Mouse (Mus musculus): Measurements from ENCODE around the gene Gm867. TPM values are rescaled to one million over a fixed set of nuclear protein-coding genes. Genes with fewer than 3 reads are reported as not detected.

The Gm867 gene
- polyA plus RNA-seq, 2 experiments from 2014 or later, result not detected

DNA sequence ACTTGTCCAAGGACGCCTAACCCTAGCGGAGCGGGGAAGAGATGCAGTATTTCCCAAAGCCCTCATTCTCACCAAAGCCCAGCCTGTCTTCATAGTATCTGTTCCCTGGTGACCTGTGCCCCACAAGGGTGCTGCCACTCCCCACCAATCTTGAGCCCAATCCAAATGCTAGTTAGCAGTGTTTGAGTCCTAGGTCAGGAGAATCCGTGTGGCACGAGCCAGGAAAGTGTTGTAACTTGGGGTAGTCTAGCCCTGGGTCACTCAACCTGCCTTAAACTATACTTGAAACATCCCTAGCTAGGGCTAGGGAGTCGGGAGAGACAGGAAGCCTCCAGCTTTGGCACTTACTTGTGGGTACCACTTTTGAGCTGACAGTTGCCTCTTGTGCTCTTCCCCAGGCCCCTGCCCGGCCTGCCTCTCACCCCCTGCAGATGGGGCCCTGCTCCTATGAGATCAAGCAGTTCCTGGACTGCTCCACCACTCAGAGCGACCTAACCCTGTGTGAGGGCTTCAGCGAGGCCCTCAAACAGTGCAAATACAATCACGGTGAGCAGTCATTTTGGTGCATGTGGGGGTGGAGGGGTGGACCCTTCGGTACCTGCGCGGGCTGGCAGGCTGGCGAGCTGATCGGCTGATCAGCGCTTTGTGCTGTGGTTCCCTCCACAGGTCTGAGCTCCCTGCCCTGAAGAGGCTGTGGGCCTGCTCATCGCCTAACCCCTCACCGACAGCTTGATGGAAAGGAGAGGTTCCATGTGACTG is 3.4 kb downstream of the Gm867 start:
- no peak for ATAC-seq

DNA sequence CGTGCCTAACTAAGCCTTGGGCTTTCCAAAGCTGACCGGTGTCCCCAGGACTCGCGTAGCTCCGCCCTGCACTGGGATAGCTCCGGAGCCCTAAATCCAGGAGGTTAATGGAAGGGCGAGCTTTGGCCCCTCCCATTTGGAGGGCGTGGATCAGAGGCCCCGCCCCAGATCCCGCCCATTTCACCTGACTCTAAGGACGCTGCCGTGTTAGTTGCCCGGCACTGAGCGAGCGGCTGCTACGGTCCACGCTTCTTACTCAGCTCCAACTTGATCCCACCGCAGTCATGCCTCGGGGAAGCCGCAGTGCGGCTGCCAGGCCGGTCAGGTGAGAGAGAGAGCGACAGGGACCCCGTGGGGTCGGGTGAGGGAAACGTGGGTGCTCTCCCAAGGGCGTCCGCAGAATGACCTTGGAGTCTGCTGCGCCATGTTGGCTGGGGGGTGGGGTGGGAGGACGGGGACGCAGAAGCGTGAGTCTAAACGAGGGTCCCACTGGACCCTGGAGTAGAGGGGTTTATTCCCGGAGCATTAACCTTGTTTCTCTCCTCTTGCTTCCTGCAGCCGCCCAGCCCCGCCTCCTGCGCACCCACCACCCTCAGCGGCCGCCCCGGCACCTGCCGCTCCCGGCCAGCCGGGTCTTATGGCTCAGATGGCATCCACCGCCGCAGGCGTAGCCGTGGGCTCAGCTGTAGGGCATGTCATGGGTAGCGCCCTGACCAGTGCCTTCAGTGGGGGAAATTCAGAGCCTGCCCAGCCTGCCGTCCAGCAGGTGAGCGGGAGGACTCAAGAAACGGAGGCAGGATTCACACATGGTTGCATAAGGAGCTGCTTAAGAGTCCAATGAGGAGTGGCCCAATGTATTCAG is 4.6 kb downstream of the Gm867 start, which contains the start of gene Mmp11:
TSS of gene Mmp11 (minus strand) at position 817 of the 862 bp plus-strand sequence.
- ATAC-seq, result peak; percentile 70

DNA sequence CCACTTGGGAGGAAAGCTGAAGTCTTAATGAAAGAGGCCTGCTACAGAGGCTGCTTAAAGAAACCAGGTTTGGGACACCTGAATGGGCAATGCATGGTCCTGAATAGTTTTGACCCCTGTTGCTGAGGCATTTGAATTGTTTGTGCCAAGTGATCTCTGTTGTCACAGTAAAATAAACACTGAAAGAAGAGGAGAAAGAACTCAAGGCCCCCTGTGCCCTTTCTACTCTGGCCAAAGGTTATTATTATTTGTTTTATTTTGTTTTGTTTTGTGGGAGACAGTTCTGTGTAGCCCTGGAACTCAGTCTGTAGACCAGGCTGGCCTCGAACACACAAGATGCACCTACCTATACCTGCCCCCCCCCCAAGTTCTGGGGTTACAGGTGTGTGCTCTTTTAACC is 5.5 kb downstream of the Gm867 start:
- ATAC-seq, result no peak

DNA sequence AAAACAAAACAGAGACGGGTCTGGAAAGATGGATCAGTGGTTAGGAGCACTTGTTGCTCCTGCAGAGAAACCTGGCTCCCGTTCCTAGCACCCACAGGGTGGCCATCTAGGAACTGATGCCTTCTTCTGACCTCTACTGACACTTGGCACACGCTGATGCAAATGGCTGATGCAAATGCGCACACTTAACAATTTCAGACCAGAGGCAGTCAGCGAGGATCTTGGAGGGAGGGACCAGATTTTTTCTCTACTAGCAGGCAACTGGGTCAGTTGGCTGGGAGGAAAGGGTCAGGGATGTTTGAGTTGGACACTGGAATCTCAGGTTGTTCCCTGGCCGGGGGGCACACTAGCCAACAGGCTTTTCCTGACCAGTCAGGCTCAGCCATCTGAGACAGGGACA is 7.6 kb downstream of the Gm867 start, which contains the start of gene Chchd10:
TSS of gene Chchd10 (plus strand) at position 240 of the 400 bp plus-strand sequence.
- ATAC-seq, result no peak

DNA sequence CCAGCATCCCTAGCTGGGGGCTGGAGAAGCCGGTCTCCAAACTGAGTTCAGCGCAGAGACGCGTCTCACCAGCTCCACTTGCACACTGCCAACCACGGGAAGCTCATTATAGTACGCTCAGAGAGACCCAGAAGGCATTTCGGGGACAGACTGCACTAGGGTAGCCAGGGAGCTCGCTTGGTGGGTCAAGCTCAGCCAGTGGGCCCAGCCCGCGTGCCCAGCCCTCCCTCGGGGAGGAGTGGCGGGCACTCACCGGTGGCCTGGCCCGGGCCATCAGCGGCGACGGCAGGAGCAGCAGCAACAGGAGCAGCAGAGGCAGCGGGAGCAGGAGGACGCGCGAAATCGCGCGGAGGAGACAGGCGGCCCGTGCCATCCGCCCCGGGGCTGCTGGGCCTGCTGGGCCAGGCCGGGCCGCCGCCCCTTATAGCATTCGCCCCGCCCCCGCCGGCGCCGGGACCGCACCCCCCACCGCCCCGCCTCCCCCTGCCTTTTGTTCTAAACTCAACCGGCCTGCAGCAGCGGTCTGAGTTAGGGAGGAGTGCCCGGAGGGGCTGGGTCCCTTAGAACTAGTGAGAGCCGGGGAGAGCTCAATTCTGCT is 8.3 kb downstream of the Gm867 start:
- ATAC-seq, result peak; percentile 48

DNA sequence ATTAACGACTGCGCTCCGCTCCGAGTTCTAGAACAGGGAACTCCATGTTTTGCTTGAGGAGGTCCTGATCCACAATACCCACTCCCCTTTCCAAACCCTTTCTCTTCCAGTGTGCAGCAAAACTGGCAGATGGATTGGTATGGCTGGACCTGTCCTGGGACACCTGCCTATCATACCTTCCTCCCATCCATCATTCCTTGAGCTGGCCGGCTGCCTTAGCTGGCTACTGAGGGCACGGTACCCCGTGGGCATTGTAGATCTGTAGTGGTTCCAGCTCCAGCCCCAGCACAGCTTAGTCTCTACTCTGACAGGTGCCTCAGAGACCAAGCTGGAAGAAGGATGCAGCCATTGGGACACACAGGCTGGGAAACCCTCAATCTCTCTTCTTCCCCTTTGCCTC is 9.2 kb downstream of the Gm867 start:
- no peak for ATAC-seq

DNA sequence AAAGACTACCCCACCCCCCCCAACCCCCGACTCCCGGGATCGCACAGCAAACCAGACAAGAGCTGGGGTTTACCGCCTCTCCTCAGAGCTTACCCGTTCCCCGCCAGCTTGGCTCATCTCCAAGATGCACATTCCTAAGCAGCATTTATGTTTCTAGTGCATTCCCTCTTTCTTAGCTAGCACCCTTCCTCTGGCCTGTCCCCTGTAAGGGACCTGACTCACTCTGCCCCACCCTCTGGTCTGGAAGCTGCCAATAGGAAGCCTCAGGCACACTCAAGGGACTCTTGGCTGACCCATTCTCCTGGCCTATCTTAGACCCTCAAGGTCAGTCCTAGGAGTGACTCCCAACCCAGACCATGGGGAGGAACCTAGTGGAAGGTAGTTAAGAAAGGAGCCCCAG is 10.2 kb downstream of the Gm867 start:
- ATAC-seq, result no peak

DNA sequence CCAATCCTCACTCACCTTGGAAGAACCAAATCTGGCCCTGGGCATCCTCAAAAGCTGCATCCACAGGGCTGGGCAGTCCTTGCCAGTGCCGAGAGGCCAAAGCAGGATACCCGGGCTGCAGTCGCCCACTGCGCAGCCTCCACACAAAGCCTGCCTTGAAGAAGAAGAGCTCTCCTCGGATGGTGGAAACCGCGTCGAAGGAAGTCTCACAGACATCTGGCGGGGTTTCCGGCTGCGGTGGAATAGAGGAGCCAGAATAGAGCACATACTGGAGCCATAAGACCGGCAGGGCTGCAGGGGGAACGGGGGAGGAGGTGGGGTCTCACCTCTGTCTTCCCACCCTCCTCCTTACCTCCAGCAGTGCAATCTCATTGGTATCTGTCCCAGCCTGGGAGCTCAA is 14.1 kb downstream of the Gm867 start:
- peak; percentile 20 for ATAC-seq

DNA sequence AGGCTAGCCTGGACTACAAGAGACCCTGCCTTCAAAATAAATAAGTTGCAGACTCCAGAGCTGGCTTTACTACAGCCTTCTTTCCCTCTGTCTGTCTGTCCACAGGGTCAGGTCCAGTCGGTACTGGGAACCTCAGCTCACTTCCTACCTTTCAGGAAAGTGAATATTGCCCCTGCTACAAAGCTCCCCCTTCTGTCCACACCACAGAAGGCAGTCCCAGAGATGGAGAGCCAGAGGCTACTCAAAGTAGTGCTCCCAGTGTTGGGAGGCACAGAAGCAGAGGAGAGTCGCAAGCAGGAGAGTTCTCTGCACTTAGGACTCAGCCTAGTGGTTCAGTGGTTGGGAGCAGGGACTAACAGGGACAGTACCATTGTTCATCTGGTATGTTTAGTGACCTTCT is 16.1 kb downstream of the Gm867 start:
- no peak for ATAC-seq

DNA sequence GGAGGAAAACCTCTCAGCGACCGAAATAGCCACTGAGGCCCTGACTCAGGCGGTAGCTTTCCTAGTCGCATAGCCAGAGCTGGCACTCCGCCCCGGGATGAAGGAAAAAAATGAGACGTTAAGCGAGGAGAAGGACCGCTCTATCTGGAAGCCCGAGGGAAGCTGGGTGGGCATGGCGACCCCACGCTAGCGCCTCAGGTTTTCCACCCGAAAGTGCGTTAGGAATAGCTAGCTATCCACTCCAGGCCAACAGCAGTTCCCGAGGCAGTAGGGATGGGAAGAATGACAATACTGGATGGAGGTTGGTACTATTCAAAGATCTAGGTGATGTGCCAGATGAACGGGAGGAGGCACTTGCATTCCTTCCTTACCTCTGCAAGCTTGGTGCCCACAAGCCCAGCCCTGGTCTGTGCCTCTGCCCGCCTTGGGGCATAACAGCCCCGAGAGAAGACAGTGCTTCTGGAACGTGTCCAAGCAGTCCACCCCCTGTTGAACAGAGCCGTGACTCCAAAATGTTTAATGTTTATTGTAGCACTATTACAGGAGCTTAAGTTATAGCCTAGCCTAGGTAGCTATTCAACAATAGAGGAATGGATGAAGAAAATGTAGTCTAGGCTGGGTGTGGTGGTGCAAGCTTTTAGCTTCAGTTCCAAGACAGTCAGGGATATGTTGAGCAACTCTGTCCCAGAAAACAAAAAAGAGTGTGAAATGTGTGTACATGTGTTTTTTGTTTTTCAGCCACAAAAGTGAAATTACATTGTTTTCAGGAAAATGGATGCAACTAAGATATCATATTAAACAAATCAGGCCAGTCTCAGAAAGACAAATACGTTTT is 18.5 kb downstream of the Gm867 start:
- no peak for ATAC-seq

DNA sequence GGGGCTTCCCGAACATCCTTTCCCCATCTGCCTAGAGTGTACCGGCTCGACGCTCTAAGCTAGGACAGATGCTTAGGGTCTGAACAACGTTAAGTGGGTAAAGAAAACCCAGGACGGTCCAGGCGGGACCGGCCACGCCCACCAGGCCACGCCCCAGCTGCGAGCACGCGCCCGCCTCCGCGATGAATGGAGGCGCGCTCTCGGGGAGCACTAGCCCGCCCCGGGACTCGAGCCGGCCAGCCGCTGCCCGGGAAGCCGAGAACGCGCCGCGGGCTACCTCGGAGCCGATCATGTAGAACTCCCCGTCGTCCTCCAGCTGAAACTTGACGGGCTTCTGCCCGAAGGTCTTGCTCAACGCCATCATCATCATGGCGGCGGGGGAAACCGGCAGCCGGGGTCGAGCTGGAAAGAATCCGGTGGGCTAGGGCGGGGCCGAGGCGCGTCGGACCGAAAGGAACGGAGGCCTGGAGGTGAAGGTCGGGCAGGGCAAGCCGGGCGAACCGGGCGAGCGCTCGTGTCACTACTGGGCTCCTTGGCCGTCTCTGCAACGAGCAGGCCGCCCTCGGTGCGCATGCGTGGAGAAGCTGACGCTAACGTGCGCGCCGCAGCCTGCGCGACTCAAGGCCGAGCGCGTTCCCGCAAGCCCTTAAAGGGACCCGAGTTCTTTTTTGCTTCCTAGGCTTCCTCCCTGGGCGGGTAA is 19.3 kb downstream of the Gm867 start, which contains the start of gene Smarcb1:
TSS of gene Smarcb1 (minus strand) at position 592 of the 700 bp plus-strand sequence.
- peak; percentile 86 for ATAC-seq

DNA sequence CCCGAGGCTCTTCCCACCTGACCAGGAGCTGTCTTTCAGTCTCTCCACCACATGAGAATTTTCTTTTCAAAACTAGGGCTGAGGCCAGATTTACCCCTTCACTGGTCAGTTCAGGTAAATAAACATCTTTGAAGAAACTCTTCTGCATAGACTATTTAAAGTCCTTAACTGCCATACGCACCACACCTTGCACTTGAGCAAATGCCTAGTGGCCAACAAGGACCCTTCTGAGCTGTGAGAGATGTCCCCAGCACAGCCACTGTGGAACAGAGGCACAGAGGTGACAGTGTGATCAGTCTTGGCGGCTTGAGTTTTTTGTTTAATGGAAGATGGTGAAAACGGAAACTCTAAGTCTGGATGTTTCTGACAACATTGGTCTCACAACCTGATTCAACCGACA is 21.4 kb downstream of the Gm867 start:
- ATAC-seq, result no peak

DNA sequence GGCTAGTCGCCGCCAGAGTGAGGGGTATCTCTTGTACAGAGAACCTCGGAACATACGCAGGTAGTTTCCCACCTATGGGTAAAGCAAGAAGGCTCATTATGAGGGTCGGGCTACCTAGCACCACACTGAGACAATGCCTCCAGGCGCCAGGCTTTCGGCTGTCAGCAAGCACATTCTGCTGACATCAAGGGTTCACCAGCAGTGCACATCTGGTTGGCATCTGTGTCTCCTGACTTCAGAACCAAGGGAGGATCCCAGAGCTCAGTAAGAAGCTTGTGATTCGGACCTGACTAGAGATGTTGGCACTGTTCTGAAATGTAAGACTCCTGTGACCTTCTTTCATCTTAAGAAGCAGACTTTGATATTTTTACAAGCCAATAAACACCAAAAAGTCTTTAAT is 23.6 kb downstream of the Gm867 start:
- ATAC-seq, result no peak

DNA sequence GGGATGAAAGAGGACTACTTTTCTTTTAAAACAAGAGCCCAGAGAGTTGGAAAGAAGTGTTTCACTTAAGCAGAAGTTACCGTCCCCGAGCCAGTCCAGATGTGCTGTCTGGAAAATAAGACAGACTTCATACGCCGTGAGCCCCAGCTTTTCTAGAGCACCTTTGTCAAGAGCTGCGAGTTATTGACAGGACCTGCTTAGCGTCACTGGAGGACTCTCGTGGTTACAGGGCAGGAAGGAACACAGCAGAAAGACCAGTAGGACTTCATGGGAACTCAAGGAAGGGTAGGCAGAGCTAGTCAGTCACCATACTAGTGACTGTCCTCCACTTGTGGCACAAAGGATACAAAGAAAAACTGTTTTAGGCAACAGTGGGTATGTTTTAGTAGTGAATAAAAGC is 24.9 kb downstream of the Gm867 start:
- ATAC-seq, result no peak

DNA sequence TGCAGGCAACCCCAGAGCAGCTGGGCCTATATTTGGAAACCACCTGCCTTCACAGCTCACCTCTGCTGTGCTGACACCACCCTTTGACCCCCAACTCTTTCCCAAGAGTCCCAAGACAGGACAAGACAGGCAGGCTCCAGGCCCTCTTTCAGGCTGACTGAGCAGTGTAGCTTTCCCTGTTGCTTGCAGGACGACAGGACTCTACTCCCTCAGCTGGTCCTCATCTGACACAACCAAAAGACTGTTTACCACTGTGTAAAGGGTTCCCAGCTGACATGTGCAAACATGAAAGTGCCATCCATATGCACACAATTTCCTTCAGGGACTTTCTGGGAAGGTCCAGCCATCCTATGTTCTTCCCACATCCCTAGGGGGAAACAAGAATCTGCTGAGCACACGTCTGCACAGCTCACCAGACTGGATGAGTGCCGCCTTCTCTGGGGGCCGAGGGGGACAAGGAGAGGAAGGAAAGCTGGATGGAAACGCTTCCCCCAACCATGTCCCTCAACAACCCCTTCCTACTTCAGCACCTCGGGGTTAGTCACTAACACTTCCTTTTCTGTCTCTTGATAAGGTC is 27.4 kb downstream of the Gm867 start:
- no peak for ATAC-seq

DNA sequence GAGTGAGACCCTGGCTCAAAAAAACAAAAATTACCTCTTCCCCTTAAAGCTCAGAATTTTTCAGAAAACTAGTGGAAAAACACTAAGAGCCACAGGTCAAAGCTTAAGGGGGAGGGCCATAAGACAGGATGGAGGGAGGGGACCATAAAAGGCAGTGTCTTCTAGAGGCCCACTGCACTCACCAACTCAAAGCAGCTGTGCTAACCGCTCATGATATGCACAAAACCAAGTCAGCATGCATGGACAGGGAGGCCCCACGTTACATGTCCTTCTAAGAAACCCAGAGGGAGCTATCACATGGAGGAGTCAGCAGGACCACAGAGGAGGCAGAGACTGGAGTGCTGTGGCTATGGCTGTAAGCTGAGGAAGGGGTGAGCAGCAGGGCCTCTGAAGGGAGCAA is 29.8 kb downstream of the Gm867 start:
- ATAC-seq, result no peak

DNA sequence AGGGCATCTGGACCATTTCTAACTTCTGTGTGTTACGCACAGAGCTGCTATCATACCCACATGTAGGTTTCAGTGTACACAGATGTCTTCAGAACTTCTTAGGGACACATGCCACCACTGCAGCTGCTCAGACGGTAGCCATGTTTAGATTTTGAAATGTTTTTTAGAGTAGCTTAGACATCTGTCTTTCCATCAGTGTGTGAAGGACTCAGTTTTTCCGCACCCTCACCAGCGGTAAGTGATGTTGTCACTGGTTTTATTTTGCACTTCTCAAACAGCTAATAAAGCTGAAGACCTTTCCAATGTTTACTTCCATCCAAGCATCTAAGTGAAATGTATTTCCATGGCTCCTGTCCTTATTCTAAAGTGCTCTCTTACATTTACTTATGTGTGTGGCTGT is 33.6 kb downstream of the Gm867 start:
- no peak for ATAC-seq

DNA sequence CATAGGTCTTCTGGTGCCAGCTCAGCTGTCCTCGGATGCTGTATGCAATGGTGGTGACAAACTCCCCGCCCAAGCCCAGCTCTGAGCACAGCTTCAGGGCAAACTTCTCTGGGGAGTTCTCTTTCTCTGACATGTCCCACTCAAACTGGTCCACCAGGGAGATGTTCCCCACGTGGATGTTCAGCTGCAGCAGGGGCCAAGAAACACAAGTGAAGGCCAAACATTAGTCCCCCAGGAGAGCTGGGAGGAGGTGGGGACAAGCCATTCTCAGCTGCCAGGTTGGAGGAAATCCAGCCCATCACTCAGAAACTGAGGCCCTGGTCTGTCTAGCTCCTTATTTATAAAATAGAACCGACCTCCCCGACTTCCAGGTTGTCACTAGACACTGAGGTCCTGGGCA is 36.1 kb downstream of the Gm867 start:
- ATAC-seq, result no peak

DNA sequence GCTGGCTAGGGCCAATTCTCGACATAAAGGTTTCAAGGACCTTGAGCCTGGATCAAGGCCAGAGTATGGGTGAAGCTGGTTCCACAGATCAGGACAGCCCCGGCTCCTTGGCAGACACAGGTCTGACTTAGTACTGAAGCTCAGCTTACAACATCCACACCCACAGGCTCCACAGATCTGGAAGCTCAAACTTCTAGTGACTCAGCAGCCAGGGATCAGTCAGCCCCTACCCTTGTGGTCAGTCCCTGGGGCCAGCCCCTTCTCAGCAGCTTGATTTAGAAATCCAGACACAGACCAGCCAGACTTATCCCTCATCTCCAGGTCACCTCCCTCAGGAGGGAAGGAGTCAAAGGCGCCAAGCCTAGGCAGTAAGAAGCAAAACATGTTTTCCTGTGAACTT is 41.6 kb downstream of the Gm867 start:
- ATAC-seq, result no peak

DNA sequence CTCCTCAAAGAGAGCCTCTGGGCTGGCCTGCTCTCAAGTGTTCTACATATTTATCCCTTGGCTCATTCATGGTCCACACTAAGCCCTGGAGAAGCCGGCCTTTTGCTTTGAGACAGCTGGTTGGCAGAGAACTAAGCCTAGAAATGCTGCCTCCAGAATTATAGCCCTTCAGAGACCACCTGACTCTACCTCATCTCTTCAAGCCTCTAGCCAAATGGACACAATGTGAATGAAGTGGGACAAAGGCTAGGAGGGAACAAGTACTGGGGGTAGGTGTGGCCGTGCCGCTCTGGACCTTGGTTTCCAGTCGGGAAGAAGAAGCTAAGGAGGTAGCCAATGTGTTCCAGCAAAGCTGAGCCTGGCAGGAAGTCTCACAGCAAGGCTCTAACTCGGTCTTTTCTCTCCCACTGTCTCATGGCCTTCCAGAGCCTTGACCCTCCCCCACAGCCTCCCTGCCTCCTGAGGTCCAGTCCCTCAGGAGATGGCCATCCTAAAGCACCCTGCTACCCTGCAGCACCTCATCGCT is 42.4 kb downstream of the Gm867 start:
- ATAC-seq, result no peak

DNA sequence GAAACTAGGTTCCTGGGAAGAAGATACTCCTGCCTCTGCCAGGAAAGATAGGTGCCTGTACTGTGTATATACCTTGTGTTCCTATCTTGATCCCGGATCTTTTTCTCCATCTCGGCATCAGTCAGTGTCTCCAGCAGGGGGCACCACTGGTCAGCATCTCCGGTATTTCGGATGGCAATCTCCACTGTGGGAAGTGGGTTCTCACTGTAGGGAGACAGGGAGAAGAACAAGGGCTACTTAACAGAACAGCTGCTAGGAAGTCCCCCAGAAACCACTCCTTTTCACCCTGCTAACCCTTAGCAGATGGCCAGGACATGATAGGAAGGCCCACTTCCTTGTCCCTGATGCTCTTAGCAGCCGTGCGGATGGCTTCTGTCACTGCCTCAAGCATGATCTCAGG is 43.1 kb downstream of the Gm867 start:
- ATAC-seq, result no peak
